Mouse (Mus musculus): ENCODE results near the gene Kcnj14.

- TF ChIP-seq CTCF (IDR thresholded peaks at IDR 0.05; ENCODE audit: low read depth), result no peak
- TF ChIP-seq EP300 (IDR thresholded peaks at IDR 0.05; ENCODE audit: low read depth), result no peak
Measured at GRCm38 (mm10) chr7:45798931-45799330, 25.7 kb downstream of the Kcnj14 start.

Measured in heart, postnatal 0 days (tissue).